Mouse (Mus musculus): Measurements from ENCODE around the gene P4htm. TPM values are rescaled to one million over a fixed set of nuclear protein-coding genes. Genes with fewer than 3 reads are reported as not detected.

P4htm gene
- total and polyA plus RNA-seq, 3 experiments: 5.4 to 11.0 (median 7.9) TPM

- dilution Hi-C loops (cut with MboI; ENCODE audit: extremely low pct_ligation_motif_present, extremely low pct_unique_long_range_greater_than_20kb, low sequenced_read_pairs) (no loop called here), in situ Hi-C loops (cut with MboI; ENCODE audit: low pct_ligation_motif_present, low pct_unique_long_range_greater_than_20kb, low sequenced_read_pairs) (no loop called here)
- H3K4me1 ChIP-seq (ENCODE audit: control insufficient read depth in 1 of 2, insufficient read depth in 2 of 2): peaks cover 10 to 29% of the 10 kb centered on the region in 2 experiments
- H3K4me2 ChIP-seq (ENCODE audit: insufficient read depth, low read depth, poor library complexity, severe bottlenecking): no peak overlapping the region
- TF ChIP-seq TCF12 (IDR thresholded peaks at IDR 0.05; ENCODE audit: low read depth, low read length): no peak
- no peak for TF ChIP-seq MAFK (IDR thresholded peaks at IDR 0.05; ENCODE audit: insufficient replicate concordance, low read length)
- no peak for TF ChIP-seq CHD1 (IDR thresholded peaks at IDR 0.05; ENCODE audit: low read depth, low read length)
- TF ChIP-seq JUND (conservative IDR thresholded peaks at IDR 0.05; ENCODE audit: low read depth, low read length): no peak
- TF ChIP-seq SMC3 (IDR thresholded peaks at IDR 0.05; ENCODE audit: low read depth, low read length): no peak
- no peak for TF ChIP-seq PAX5 (IDR thresholded peaks at IDR 0.05; ENCODE audit: low read length)
- no peak for TF ChIP-seq CHD2 (IDR thresholded peaks at IDR 0.05; ENCODE audit: low read length)
- TF ChIP-seq IRF4 (IDR thresholded peaks at IDR 0.05; ENCODE audit: low read depth, low read length): no peak
- TF ChIP-seq E2F4 (IDR thresholded peaks at IDR 0.05; ENCODE audit: insufficient replicate concordance, low read depth, low read length): no peak
- TF ChIP-seq USF1 (IDR thresholded peaks at IDR 0.05; ENCODE audit: low read depth, low read length): no peak
- TF ChIP-seq JUN (IDR thresholded peaks at IDR 0.05; ENCODE audit: insufficient read depth, low read depth, low read length): no peak
- TF ChIP-seq ELF1 (IDR thresholded peaks at IDR 0.05; ENCODE audit: low read depth, low read length): no peak
- no peak for TF ChIP-seq USF2 (conservative IDR thresholded peaks at IDR 0.05; ENCODE audit: low read depth, low read length)
- TF ChIP-seq TBP (conservative IDR thresholded peaks at IDR 0.05; ENCODE audit: low read depth, low read length): no peak
- TF ChIP-seq GABPA (IDR thresholded peaks at IDR 0.05; ENCODE audit: insufficient replicate concordance, low read depth, low read length): no peak
- TF ChIP-seq MYC (IDR thresholded peaks at IDR 0.05; ENCODE audit: low read depth, low read length): no peak
- TF ChIP-seq HCFC1 (IDR thresholded peaks at IDR 0.05; ENCODE audit: low read depth, low read length): no peak
- no peak for TF ChIP-seq MXI1 (IDR thresholded peaks at IDR 0.05; ENCODE audit: low read depth, low read length)
- TF ChIP-seq ZMIZ1 (IDR thresholded peaks at IDR 0.05; ENCODE audit: low read depth, low read length): no peak
- no peak for TF ChIP-seq BHLHE40 (IDR thresholded peaks at IDR 0.05; ENCODE audit: low read depth, low read length)
- no peaks in the 10 kb centered on the region for H3K9me3 ChIP-seq (replicated peaks; ENCODE audit: low read length)
- DNase-seq (ENCODE audit: extremely low read depth): no peak
- no peak overlapping the region for H3K27ac ChIP-seq (ENCODE audit: insufficient read depth, low read depth)
- H3K79me2 ChIP-seq (replicated peaks; ENCODE audit: control insufficient read depth, extremely low read depth, insufficient read depth, poor library complexity, severe bottlenecking): no peaks in the 10 kb centered on the region
- no peak overlapping the region for H3K4me3 ChIP-seq (replicated peaks in 1 of 3; ENCODE audit: low read depth in 2 of 3, low read length in 2 of 3, poor library complexity in 1 of 3)
- no peaks in the 10 kb centered on the region for H3K27me3 ChIP-seq (replicated peaks)
- H3K9ac ChIP-seq (ENCODE audit: insufficient read depth, low read depth): no peak overlapping the region
- peaks cover 54 to 95% of the 10 kb centered on the region in 2 experiments for H3K36me3 ChIP-seq (replicated peaks in 1 of 2; ENCODE audit: control insufficient read depth in 1 of 2, insufficient read depth in 1 of 2, low read length in 1 of 2)
These were observed 21.9 kb downstream of the P4htm start for GRCm38 (mm10) chr9:108575321-108576297.
